Mouse (Mus musculus) stomach, postnatal 0 days (tissue): ENCODE data around the gene Lefty2.

Experiments
- CTCF ChIP-seq: IDR thresholded peaks from 2 replicates; pipeline ENCODE4 v1.5.1; 2016; ENCODE audit warnings: antibody characterized with exemption, low read depth, mild to moderate bottlenecking, moderate library complexity
- EP300 ChIP-seq: optimal IDR thresholded peaks from 2 replicates; pipeline ENCODE3; 2016; ENCODE audit warnings: antibody characterized with exemption

DNA sequence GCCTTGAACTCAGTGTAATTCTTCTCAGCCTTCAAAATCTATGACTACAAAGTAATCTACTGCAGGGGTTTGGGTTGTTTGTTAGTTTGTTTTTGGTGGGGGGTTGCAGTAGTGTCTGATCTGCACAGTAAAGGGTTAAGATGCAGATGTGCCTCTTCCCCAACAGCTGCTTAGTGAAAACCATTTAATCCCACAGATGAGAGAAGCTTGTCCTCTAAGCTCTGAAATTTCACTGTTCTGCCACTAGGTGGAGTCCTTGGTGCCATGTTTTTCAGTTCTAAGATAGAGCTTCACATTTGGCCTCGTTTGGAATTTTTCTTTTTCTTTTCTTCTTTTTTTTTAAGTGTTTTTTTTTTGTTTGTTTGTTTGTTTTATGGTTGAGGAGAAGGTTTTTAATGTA, 29.3 kb upstream of the Lefty2 start:
- TF ChIP-seq CTCF, result peak; percentile 87
- TF ChIP-seq EP300, result no peak
